Mouse (Mus musculus): ENCODE measurements at regions not wholly inside any gene's neighbourhood (a gene's known extent, or its start where the extent isn't known, plus 50 kb on each side); places are given as distances from the start of the nearest gene placed in this dataset.
A peak's percentile ranks its signal among the peaks of the same experiment; 100 is the strongest.

DNA sequence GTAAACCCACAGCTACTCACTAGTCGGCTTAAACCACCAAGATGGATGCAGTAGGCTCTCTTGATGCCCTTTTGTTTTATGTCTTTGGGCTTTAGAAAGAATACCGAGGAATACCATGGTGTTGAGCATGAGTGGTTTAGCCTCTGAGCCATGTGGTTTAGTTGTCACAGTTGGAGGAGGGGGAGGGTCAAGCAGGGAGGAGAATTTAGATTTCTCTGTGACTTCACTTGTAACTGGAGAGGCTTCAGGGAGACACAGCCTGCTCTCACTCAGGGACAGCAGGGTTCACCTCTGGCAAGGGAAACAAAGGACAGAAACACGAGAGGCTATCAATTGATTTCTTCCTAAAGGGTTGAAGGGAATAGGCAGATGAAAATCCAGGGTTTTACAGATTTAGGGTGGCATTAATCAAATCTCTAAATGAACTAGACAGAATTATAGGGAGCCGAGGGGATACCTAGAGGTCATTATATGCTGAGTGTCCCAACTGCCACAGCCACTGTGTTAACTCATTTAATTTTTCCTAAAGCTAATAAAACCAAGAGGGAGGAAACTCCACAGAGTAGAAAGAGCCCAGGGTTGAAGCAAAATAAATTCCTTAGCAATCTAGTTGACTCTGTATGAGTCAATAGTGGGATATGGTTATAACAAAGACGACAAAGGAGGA lies 2113.7 kb upstream of the 5930422O12Rik start:
- no peak for ATAC-seq (replicated peaks; ENCODE audit: poor library complexity)

DNA sequence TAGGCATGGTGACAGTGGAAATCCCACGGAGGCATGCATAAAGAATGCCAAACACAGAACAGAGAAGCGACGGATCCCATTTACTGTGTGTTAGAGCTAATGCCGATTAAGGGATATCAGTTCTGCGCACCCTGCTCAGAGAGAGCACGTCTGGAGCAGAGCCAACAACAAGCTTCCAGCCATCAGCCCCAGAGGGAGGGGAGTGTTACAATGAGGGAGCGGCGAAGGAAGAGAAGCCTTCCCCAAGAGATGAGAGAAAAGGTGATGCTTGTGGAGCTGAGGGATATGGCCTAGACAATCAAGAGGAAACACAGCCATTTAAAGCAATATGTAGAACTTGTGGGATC lies 2113.2 kb upstream of the 5930422O12Rik start:
- ATAC-seq (replicated peaks; ENCODE audit: poor library complexity): no peak

- ATAC-seq (replicated peaks; ENCODE audit: poor library complexity): no peak
These were observed 2094.8 kb upstream of the 5930422O12Rik start for GRCm38 (mm10) chr8:31333545-31334297.

- ATAC-seq (replicated peaks; ENCODE audit: poor library complexity): no peak
These were observed 2080.0 kb upstream of the 5930422O12Rik start for GRCm38 (mm10) chr8:31348504-31348903.

DNA sequence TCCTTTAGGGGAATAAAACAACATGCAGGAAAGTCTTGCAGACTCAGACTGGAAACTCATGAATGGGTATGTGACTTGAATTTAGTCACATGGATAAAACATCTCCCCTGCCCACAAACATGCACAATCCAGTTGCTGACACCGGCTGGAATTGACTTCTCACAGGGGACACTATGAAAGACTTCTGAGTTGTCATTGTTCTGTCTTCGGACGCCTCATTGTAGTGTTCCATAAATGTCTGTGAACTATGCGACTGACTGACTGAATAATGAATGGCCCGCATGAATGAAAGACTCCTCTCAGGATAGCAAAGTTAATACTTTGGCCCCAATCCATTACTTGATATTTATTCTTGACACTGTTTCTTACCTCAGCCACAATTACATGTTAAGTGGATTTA lies 2058.9 kb upstream of the 5930422O12Rik start:
- no peak for ATAC-seq (replicated peaks; ENCODE audit: poor library complexity)

DNA sequence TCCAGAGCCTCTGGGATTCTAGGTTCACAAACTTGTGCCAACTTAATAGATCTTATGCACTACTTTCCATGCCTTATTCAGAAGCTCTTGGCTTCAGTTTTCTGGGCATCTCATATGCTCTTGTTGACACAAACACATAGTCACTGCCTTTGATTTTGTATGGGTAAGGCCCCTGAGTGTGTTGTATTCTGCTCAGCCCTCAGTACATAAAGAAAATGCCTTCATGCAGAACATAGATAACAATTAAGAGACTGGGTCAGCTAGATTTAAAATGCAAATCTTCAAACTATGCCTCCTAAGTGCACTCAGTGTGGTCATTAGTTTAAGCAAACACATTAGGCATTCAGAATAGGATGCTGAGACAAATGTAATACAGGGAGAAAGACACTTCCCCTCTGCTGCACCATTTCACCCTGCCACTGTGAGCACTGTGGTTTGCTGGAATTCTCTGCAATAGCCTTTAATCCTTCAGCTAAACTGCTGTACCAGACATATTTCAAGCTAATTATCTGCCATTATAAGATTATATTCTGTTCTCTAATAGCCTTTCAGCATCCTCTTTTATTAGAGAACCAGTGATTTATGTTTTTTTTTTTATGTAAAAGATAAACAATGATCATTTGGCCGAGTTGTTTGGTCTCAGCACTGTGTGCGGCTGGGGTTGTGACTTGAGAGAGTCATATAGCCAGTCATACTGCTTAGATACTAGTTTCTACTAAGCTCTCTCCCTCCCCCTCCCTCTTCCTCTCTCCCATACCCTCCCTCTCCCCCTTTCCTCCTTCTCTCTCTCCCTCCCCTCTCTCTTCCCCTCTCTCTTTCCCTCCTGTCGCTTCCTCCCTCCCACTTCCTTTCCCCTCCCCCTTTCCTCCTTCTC lies 2058.1 kb upstream of the 5930422O12Rik start:
- no peak for ATAC-seq (replicated peaks; ENCODE audit: poor library complexity)

GRCm38 (mm10) chr8:31371656-31372055 lies 2056.9 kb upstream of the 5930422O12Rik start:
- no peak for ATAC-seq (replicated peaks; ENCODE audit: poor library complexity)

- ATAC-seq (replicated peaks; ENCODE audit: poor library complexity): peak; percentile 71
These were observed 2056.1 kb upstream of the 5930422O12Rik start for GRCm38 (mm10) chr8:31372397-31372796.

DNA sequence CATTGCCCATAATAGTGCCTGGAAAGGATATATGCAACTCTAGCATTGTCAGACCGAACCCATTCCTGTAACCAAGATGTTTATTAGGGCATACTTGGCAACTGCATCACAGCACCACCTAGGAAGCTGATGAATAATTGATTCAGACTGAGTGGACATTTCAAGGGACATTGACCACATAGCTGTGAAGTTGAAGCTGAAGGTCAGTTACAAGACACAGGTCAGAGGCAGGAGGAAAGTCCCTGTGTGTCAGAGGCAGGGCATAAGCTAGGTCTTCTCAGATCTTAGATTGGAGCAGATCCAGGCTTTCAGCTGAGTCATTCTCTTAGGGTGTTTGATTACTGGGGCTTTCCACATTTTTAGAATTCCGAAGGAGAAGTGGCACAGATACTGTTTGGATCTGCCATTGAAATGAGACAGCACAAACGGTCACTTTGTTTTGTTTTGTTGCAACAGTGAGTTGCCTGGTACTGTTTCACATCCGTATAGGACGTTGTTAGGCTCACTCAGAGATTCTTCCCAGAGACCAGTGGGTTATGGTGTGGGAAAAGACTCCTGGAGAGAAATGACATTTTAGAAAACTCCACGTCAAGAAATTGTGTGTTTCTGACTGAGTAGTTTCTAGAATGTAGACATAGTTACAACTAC lies 2055.2 kb upstream of the 5930422O12Rik start:
- ATAC-seq (replicated peaks; ENCODE audit: poor library complexity): no peak

GRCm38 (mm10) chr8:31377698-31378334 lies 2050.7 kb upstream of the 5930422O12Rik start:
- no peak for ATAC-seq (replicated peaks; ENCODE audit: poor library complexity)

- ATAC-seq (replicated peaks; ENCODE audit: poor library complexity): no peak
These were observed 2023.7 kb upstream of the 5930422O12Rik start for GRCm38 (mm10) chr8:31404811-31405210.

- no peak for ATAC-seq (replicated peaks; ENCODE audit: poor library complexity)
These were observed 2006.3 kb upstream of the 5930422O12Rik start for GRCm38 (mm10) chr8:31422241-31422640.

- no peak for ATAC-seq (replicated peaks; ENCODE audit: poor library complexity)
These were observed 2000.8 kb upstream of the 5930422O12Rik start for GRCm38 (mm10) chr8:31427706-31428105.

DNA sequence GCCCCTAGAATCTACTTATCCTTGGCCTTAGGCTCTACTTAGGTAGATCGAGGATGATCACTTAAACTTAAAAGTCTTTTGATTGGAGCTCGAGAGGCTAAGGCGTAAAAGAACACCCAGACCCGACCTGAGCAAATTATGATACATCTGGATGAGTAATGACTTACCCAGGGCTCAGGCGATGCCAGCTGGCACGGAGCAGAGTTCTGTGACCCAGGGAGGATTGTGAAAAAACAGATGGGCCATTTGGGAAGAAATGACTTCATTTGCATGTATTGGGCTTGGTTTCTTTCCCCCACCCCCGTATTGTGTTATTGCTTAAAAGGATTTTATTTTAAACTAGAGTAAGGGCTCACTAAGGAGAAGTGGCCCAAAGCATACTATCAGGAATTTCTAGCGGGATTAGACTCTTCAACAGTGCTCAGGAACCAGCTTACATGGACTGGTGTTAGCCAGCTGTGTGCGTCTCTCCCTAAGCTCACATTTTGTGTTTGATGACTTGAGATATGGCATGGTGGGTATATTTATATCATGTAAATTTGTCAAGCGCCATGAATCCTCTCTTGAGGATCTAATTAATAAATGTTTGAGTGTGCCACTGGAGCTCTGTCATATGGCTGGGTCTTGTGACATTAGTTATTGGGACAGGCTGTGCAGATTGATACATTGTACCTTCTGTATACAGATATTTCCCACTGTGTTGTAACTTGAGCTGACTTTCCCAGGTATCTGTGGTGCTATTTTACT lies 1991.9 kb upstream of the 5930422O12Rik start:
- no peak for ATAC-seq (replicated peaks; ENCODE audit: poor library complexity)

GRCm38 (mm10) chr8:31444834-31445233 lies 1983.7 kb upstream of the 5930422O12Rik start:
- ATAC-seq (replicated peaks; ENCODE audit: poor library complexity): no peak

DNA sequence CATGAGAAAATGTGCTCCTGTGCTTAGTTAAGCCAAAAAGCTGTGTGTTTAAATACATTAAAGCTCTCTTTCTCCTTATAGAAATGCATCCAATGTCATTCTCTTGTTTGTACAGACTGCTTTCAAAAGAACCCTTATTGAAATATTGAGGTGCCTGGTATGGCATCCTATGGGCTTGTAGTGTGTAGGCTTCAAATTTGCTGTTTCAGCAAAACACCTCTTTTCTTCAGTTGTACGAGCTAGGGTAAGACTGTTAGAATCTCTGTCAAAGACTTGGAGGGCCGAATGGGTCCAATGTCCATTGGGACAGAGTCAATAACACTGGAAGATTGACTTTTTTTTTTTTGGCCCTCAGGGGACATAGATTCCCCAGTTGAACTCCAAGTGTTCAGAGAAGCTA lies 1980.5 kb upstream of the 5930422O12Rik start:
- ATAC-seq (replicated peaks; ENCODE audit: poor library complexity): no peak

- no peak for ATAC-seq (replicated peaks; ENCODE audit: poor library complexity)
These were observed 1973.6 kb upstream of the 5930422O12Rik start for GRCm38 (mm10) chr8:31454736-31455391.

DNA sequence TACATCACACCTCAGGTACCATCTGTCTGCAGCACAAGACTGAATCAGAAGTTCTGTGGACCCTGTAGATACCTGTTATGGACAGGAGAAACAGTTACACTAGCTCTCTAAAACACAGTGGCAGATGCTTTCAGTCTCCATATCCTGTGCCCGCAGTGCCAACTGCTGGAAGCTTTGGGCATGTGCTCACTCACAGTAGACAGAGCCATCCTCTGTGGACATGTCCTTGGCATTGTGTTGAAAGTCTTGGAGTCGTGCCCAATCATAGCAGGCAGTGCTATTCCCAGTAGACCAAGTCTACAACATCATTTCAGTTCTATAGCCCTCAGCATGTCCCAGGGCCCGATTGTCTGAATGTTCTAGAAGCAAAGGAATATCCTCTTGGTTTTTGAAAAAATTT lies 1968.2 kb upstream of the 5930422O12Rik start:
- no peak for ATAC-seq (replicated peaks; ENCODE audit: poor library complexity)
